Mouse (Mus musculus) B cell, adult 2 months (primary cell): ENCODE data around the gene Mcf2l.

Source experiments
- DNase-seq, 2 experiments: peaks; one replicate each; pipeline ENCODE4 v3.0.0; 2022

The Mcf2l gene

DNA sequence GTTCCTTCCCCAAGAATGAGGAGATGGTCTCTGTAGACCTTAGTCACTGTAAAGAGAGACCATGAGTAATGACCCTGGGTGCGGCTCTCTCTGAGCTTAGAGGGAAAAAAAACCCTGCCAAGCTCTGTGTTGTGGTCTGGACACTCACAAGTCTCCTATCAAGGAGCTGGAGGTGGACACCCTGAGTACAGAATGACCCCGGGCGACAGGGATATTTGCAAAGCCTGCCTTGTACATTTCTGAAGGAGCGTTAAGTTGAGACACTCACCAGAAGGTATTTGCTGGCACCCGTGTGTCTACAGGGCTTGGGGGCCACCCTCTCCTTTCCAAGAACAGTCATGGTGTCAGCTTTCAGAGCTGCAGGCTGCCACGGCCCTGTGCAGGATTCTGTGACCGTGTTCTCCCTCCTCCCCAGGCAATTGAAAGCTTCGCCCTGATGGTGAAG lies 123.2 kb downstream of the Mcf2l start:
- no peak for DNase-seq

DNA sequence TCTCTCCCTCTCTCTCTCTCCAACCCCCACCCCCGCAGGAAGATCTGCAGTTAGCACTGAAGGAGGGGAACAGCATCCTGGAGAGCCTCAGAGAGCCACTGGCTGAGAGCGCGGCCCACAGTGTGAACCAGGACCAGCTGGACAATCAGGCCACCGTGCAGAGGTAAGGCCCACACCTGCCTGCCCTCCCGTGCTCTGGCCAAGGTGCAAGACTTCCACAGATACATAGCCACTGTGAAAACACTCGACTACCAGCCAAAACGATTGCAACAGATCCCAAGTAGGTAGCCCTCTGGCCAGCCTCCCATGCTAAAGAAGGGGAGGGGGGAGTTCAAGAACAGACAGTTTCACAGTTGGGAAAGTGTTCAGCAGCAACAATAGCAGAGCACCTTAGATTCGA lies 124.7 kb downstream of the Mcf2l start:
- no peak for DNase-seq

- DNase-seq, result no peak
Observed at GRCm38 (mm10) chr8:12999793-13000192, 126.2 kb downstream of the Mcf2l start.

DNA sequence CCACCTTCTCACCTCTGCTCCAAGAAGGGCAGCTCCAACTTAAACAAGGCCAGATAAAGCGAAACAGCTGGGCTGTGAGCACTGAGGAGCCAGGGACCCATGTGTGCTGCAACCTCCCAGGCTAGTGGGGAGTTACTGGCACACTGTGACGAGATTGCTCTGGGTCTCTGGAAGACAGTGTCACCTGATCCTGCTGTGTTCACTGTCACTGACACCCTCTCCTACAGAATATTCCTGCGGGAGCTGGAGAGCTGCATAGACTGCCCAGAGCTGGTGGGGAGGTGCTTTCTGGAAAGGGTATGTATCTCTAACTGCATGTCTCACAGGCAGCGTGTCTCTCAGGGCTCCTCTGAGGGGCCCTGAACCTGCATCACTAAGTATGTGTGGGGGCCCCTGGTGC lies 133.9 kb downstream of the Mcf2l start:
- DNase-seq, result no peak

DNA sequence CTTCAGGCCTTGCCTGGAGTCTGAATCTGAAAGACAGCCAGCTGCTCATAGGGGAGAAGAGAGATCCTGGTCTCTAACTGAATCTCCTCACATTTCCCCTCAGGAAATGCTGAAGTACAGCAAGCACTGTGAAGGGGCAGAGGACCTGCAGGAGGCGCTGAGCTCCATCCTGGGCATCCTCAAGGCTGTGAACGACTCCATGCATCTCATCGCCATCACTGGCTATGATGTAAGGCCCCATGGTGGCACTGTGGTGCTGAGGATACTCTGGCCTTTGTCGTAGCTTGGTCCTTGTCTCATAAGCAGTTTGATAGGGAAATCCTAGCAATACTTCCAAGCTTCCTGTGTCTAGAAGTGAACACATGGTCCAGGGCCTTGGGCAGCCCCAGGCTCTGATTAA lies 136.7 kb downstream of the Mcf2l start:
- DNase-seq, result no peak

DNA sequence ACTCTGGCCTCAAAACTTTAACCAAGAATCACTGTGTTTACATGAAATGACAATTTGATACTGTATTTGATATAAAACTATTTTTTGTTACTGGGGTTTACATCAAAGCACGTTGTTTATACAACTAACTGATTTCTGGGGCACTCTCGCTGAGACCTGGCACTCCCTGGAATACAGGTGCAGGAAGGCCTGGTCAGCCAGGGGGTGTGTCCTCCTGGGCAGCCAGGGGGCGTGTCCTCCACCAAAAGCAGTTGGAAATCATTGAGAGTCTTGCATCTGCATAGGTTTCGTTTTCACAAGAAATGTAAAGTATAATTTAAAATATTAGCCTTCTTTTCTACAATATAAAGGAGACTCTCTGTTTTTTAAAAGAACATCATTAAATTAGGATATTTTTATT lies 146.0 kb downstream of the Mcf2l start:
- DNase-seq, result no peak

GRCm38 (mm10) chr8:13021830-13022229 lies 148.2 kb downstream of the Mcf2l start:
- no peak for DNase-seq

DNA sequence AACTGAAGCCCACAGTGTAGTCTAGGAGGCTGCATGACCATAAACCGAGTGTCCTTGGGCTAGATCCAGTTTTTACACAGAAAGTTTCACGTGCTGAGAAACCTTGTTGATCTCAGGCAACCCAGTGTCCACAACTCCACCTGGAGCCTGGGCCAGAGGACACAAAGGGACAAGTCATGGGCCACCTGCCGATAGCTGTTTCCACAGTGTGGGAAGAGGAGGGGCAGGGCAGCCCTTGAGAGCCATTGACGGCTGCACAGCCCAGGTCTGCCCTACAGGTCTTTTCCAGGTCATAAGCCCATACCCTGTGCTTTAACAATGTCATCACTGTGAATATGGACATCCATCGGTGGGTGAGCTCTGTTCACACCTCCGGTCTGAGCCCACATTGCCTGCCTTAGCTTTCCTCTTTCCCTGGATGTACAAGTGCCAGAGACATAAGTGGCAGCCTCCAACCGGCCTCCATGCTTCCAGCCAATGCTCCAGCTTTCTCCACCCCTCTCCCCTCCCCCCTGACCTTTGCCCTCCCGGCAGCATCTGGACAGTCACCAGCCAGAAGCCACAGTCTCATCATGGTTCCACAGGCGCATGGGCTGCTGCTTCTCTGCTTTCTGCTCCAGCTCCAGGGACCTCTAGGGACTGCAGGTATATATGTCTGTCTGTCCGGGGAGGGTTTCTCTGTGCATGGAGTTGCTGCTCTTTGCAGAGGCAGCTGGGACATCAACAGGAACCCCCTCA lies 152.1 kb downstream of the Mcf2l start, which contains the start of gene F7:
Gene F7 (plus strand): TSS at position 548 of the 738 bp plus-strand sequence.
- no peak for DNase-seq

GRCm38 (mm10) chr8:13027615-13028014 lies 154.0 kb downstream of the Mcf2l start:
- DNase-seq, result no peak

DNA sequence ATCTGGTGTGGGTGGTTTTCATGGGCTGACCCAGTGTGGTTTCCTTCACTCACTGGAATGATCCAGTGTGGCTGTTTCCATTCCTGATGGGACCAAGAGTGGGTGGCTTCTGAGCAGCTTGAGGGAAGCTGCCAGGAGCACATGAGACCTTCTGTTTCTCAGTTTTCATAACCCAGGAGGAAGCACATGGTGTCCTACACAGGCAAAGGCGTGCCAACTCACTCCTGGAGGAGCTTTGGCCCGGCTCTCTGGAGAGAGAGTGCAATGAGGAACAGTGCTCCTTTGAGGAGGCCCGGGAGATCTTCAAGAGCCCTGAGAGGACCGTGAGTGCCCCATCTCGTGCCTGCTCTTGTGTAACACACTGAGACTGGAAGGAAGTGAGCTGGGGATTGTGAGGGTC lies 154.9 kb downstream of the Mcf2l start:
- no peak for DNase-seq

DNA sequence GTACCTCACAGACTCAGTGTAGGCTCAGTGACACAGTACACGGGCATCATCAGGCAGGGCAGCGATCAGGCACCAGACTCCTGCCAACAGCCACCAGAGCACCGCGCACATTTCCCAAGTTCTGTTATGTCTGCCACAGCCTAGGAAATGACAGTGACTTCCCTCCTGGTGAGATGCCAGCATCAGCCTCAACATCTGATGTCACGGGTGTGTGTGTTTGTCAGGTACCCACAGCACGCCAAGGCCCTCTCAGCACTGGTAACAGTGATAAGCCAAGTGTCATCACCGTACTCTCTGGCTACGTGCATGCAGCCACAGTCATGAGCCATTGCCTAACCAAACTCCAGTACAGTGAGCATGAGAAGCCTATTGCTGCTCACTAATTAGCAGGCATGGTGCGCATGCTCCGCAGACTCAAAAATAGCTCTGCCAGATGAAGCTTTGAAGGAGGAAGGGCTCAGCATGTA lies 162.8 kb downstream of the Mcf2l start:
- DNase-seq, result no peak

- no peak for DNase-seq
Observed at GRCm38 (mm10) chr8:13037015-13037414, 163.4 kb downstream of the Mcf2l start, which contains the start of gene F10. TSS of gene F10 (plus strand) at chr8:13037308.

- no peak for DNase-seq
Observed at GRCm38 (mm10) chr8:13037569-13037968, 164.0 kb downstream of the Mcf2l start.

DNA sequence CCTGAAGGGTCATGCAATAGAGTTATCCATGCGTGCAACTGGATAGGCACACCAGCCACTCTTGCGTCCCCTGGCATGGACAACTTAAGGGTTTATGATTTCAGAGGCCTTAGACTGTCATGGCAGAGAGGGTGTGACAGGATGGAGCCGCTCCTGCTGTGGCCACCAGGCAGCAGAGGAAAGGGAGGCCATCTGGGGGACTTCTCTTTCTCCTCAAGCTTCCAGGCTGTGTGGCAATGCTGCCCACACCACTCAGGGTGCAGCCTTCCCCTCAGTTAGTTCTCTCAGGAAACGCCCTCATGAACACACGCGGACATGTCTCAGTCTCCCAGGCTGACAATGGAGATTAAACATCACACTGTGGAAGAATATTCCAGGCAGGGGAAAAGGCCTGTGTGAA lies 165.4 kb downstream of the Mcf2l start:
- no peak for DNase-seq

GRCm38 (mm10) chr8:13041459-13041858 lies 167.9 kb downstream of the Mcf2l start:
- no peak for DNase-seq

DNA sequence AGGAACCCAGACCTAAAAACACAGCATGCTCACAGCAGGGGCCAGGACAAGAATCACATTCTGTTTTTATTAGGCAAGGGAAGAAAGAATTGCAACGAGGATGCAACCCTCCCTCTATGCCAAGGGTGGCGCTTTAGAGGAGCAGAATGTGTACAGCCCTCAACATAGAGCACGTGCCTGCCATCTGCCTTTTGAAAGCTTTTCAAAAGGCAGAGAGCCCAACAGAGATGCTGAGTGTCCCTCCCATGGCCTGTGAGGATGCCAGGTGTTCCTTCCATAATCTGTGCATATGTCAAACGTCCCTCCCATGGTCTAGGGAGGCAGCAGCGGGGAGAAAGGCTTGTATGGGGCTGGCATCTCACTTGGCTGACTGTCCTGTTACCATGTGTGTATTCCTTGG lies 174.0 kb downstream of the Mcf2l start:
- no peak for DNase-seq

DNA sequence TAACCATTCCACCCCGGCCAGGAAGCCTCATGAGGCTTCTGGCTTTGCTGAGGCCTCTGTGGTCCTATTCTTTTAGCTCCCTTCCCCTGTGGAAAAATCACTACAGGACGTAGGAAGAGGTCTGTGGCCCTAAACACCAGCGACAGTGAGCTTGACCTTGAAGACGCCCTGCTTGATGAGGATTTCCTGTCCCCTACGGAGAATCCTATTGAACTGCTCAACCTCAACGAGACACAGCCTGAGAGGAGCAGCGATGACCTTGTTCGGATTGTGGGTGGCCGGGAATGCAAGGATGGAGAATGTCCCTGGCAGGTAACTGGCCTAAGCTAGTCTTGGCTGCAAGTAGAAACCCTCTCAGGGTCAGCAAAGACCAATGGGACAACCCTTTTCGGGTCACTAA lies 176.9 kb downstream of the Mcf2l start:
- no peak for DNase-seq

DNA sequence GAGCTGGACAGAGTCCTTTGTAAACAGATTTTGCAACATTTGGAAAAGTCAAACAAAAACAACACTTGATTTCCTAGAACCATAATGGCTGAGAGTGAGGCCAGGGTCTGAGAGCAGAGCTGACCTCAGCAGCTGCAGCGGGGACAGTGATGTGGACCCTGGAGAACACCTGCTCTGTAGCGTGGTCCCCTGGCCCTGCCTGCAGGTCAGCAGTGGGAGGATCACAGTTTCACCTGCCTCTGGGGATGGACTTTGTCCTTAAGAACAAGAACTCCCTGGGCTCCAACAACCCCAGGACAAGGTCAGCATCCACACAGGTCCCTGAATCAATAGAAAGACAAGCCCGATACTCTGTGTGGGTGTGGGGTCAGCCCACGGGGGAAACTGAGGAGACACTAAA lies 183.7 kb downstream of the Mcf2l start:
- no peak for DNase-seq

GRCm38 (mm10) chr8:13060441-13061150 lies 187.0 kb downstream of the Mcf2l start, which contains the start of gene Proz:
TSS of gene Proz (plus strand) at chr8:13060914.
- DNase-seq, result no peak

DNA sequence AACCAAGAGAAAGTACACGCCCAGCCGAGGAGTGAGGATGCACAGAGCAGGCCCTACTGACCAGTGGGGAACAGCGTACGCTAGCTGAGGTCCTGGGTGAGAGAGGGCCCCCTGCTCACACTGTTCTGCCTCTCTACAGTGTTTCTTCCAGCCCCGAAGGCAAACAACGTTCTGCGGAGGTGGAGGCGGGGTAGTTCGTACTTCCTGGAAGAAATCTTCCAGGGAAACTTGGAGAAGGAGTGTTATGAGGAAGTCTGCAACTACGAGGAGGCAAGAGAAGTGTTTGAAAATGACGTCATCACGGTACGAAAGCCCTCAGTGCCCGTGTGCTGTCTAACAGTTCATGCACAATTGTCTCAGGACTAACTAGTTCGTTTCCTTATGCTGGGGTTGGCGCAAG lies 189.5 kb downstream of the Mcf2l start:
- DNase-seq, result no peak
